Comparison of ENCODE assay signal across 9 mouse cellular contexts in the genomic region with DNA sequence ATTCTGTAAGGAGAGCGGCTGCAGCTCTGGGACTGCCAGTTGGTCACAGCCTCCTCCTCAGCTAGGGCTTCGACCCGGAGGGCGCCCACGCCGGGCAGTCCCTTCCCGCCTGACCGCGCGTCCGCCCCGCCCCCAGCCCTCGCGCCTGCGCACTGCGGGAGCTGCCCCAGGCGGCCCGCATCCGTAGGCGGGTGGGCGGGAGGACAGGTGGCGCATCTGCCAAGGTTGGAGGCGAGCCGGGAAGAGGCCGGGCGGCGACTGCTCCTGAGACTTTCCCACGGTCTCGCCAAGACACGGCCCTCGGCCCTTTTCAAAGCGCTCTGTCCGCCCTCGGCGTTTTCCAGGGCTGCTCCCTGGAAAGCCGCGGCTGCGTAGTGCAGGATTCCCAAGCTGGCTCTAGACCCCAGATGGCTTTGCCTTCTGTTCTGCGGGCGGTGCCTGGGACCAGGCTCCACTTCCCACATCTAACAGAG. TPM values are rescaled to one million over a fixed set of nuclear protein-coding genes. Genes with fewer than 3 reads are reported as not detected.
DNase-seq lines count a peak whose midpoint lies in the region; ATAC-seq and TF ChIP-seq lines count a peak whose summit lies in the region.
"Had no signal": no experiment of that assay in that cellular context is flagged by ENCODE, and none has a peak within 500 bp of the region (broad histone marks: within the 10 kb centered on the region; RNA-seq: fewer than 3 reads in every experiment).

A gene (minus strand): TSS at position 464 of the 473 bp plus-strand sequence.

- peak; percentile 92 for ATAC-seq in hindbrain, embryonic 13.5 days (ENCODE audit: low FRiP score)

- peak within 1 kb of the TSS; percentile 56 for H3K4me2 ChIP-seq in hindbrain, embryonic 13.5 days

- peak within 1 kb of the TSS; percentile 49 for H3K4me3 ChIP-seq in hindbrain, embryonic 13.5 days
- peak within 1 kb of the TSS; percentile 57 for H3K4me3 ChIP-seq in left cerebral cortex, adult 2 months

- intact Hi-C loops in left cerebral cortex, adult 2 months (cut with DNase I) = loop anchor here (2.0 to 5.0 kb wide), 2 partner anchors 15 to 221 kb away; a partner anchor contains a TSS

- WGBS in hindbrain, embryonic 13.5 days = under 1% methylated on average over 34 of the region's 40 CpGs

- DNase-seq in R1 (ENCODE audit: low read depth, low spot score) = peak; percentile 74
- DNase-seq in cerebellum, adult 9-11 months = peak; percentile 94
- peak; percentile 86 to 89 for DNase-seq in frontal cortex, postnatal 36 days (ENCODE audit: low spot score in 2 of 2)
- DNase-seq in left cerebral cortex, adult 2 months (ENCODE audit: extremely low spot score in 1 of 2, low spot score in 2 of 2) = peak; percentile 87 to 92
- peak; percentile 48 for DNase-seq in lung, postnatal 36 days
- peak; percentile 88 to 90 for DNase-seq in right cerebral cortex, postnatal 10 days (ENCODE audit: low spot score in 2 of 2)
- DNase-seq in adipocyte (ENCODE audit: low spot score) = no peak

- H3K27ac ChIP-seq in hindbrain, embryonic 13.5 days = peak within 1 kb of the TSS; percentile 79
- peak within 1 kb of the TSS; percentile 85 for H3K27ac ChIP-seq in left cerebral cortex, adult 2 months

- H3K4me1 ChIP-seq in hindbrain, embryonic 13.5 days (replicated peaks) = peaks cover 15% of the 10 kb centered on the region

- peak within 1 kb of the TSS; percentile 74 for H3K9ac ChIP-seq in hindbrain, embryonic 13.5 days

- H3K27me3 ChIP-seq in hindbrain, embryonic 13.5 days = peaks cover 36% of the 10 kb centered on the region

- no peaks in the 10 kb centered on the region for H3K36me3 ChIP-seq in hindbrain, embryonic 13.5 days

- H3K9me3 ChIP-seq in hindbrain, embryonic 13.5 days = no peaks in the 10 kb centered on the region

- no peak for TF ChIP-seq CTCF in left cerebral cortex, adult 2 months (IDR thresholded peaks at IDR 0.05)

RNA-seq across cellular contexts. Expression of the gene that starts here (rescaled TPM):
- 3.8 and 4.3 TPM in 2 replicates for polyA plus RNA-seq in hindbrain, embryonic 13.5 days (2015; fragmentation: Nextera tagmentation; extraction: Ambion mirVana)
- 1 to 10 TPM; 1.5 to 1.6 TPM for total RNA-seq in left cerebral cortex, adult 2 months (2021)
- total RNA-seq: common myeloid progenitor, adult 5-6 weeks had no signal
